Mouse (Mus musculus): ENCODE results near the gene Cbx7. TPM values are rescaled to one million over a fixed set of nuclear protein-coding genes. Genes with fewer than 3 reads are reported as not detected.
A peak's percentile ranks its signal among the peaks of the same experiment; 100 is the strongest.

The Cbx7 gene
- total RNA-seq, 1 experiment = 171 TPM

- peak overlapping the region; percentile 85 for H3K9ac ChIP-seq (ENCODE audit: insufficient read depth, low read depth, low read length, poor library complexity, severe bottlenecking)
- in situ Hi-C loops (cut with MboI; ENCODE audit: low sequenced_read_pairs in 2 of 2, unreplicated experiment in 2 of 2) = no loop called here
Measured at GRCm38 (mm10) chr15:79970491-79970890, 428 bp downstream of the Cbx7 start.

GRCm38 (mm10) chr15:79967346-79967745 is 3.6 kb downstream of the Cbx7 start:
- peaks cover 35% of the 10 kb centered on the region for H3K36me3 ChIP-seq (ENCODE audit: control insufficient read depth, insufficient read depth, low read length, poor library complexity, severe bottlenecking)
- H3K9me3 ChIP-seq (ENCODE audit: control insufficient read depth, insufficient read depth, low read depth, low read length) = no peaks in the 10 kb centered on the region
- H3K27ac ChIP-seq (ENCODE audit: insufficient read depth, low read depth, low read length, poor library complexity, severe bottlenecking) = no peak overlapping the region
- in situ Hi-C loops (cut with MboI; ENCODE audit: low sequenced_read_pairs in 2 of 2, unreplicated experiment in 2 of 2) = no loop called here
- no peak for TF ChIP-seq HCFC1 (IDR thresholded peaks at IDR 0.05; ENCODE audit: borderline replicate concordance, insufficient read depth, low read length)
- TF ChIP-seq ZC3H11A (IDR thresholded peaks at IDR 0.05; ENCODE audit: borderline replicate concordance, low read depth, low read length) = no peak
- no peak for TF ChIP-seq ZNF384 (IDR thresholded peaks at IDR 0.05; ENCODE audit: low read depth, low read length)
- TF ChIP-seq CHD2 (IDR thresholded peaks at IDR 0.05; ENCODE audit: low read depth, low read length) = no peak
- no peak for TF ChIP-seq MAFK (IDR thresholded peaks at IDR 0.05; ENCODE audit: insufficient read depth, low read depth, low read length)
- H3K4me3 ChIP-seq (ENCODE audit: insufficient read depth in 1 of 2, low read depth in 1 of 2, low read length in 2 of 2, poor library complexity in 1 of 2, severe bottlenecking in 1 of 2) = no peak overlapping the region
- DNase-seq (ENCODE audit: low read depth, low spot score) = no peak
- H3K4me1 ChIP-seq (ENCODE audit: control insufficient read depth in 2 of 2, insufficient read depth in 2 of 2, low read length in 2 of 2, poor library complexity in 1 of 2) = peaks cover 0 to 18% of the 10 kb centered on the region in 2 experiments; a peak in 3 of 4 replicates
- no peak overlapping the region for H3K9ac ChIP-seq (ENCODE audit: insufficient read depth, low read depth, low read length, poor library complexity, severe bottlenecking)

More at GRCm38 (mm10) chr15:79970491-79970890, 428 bp downstream of the Cbx7 start:
- H3K4me3 ChIP-seq (ENCODE audit: insufficient read depth in 1 of 2, low read depth in 1 of 2, low read length in 2 of 2, poor library complexity in 1 of 2, severe bottlenecking in 1 of 2) = peak overlapping the region; percentile 80 to 97
- peaks cover 30% of the 10 kb centered on the region for H3K36me3 ChIP-seq (ENCODE audit: control insufficient read depth, insufficient read depth, low read length, poor library complexity, severe bottlenecking)
- no peak for DNase-seq (ENCODE audit: low read depth, low spot score)
- peak overlapping the region; percentile 89 for H3K27ac ChIP-seq (ENCODE audit: insufficient read depth, low read depth, low read length, poor library complexity, severe bottlenecking)
- TF ChIP-seq CHD2 (IDR thresholded peaks at IDR 0.05; ENCODE audit: low read depth, low read length) = no peak
- no peak for TF ChIP-seq ZC3H11A (IDR thresholded peaks at IDR 0.05; ENCODE audit: borderline replicate concordance, low read depth, low read length)
- no peak for TF ChIP-seq ZNF384 (IDR thresholded peaks at IDR 0.05; ENCODE audit: low read depth, low read length)
- no peak for TF ChIP-seq HCFC1 (IDR thresholded peaks at IDR 0.05; ENCODE audit: borderline replicate concordance, insufficient read depth, low read length)
- no peak for TF ChIP-seq MAFK (IDR thresholded peaks at IDR 0.05; ENCODE audit: insufficient read depth, low read depth, low read length)
- H3K9me3 ChIP-seq (ENCODE audit: control insufficient read depth, insufficient read depth, low read depth, low read length) = no peaks in the 10 kb centered on the region
- H3K4me1 ChIP-seq (ENCODE audit: control insufficient read depth in 2 of 2, insufficient read depth in 2 of 2, low read length in 2 of 2, poor library complexity in 1 of 2) = peaks cover 0 to 14% of the 10 kb centered on the region in 2 experiments; a peak in 3 of 4 replicates

- DNase-seq (ENCODE audit: low read depth, low spot score) = no peak
- Histone ChIP-seq H3K4me1 (ENCODE audit: control insufficient read depth in 2 of 2, insufficient read depth in 2 of 2, low read length in 2 of 2, poor library complexity in 1 of 2) (peaks cover 2 to 32% of the 10 kb centered on the region in 2 experiments; a peak in 3 of 4 replicates), H3K36me3 (ENCODE audit: control insufficient read depth, insufficient read depth, low read length, poor library complexity, severe bottlenecking) (peaks cover 36% of the 10 kb centered on the region), H3K27ac (ENCODE audit: insufficient read depth, low read depth, low read length, poor library complexity, severe bottlenecking) (peak overlapping the region; percentile 11; the same call in 1 of the 2 replicates), H3K4me3 (ENCODE audit: insufficient read depth in 1 of 2, low read depth in 1 of 2, low read length in 2 of 2, poor library complexity in 1 of 2, severe bottlenecking in 1 of 2) (no peak overlapping the region), H3K9ac (ENCODE audit: insufficient read depth, low read depth, low read length, poor library complexity, severe bottlenecking) (no peak overlapping the region), H3K9me3 (ENCODE audit: control insufficient read depth, insufficient read depth, low read depth, low read length) (no peaks in the 10 kb centered on the region)
- no peak for TF ChIP-seq MAFK (IDR thresholded peaks at IDR 0.05; ENCODE audit: insufficient read depth, low read depth, low read length)
- no peak for TF ChIP-seq CHD2 (IDR thresholded peaks at IDR 0.05; ENCODE audit: low read depth, low read length)
- TF ChIP-seq HCFC1 (IDR thresholded peaks at IDR 0.05; ENCODE audit: borderline replicate concordance, insufficient read depth, low read length) = no peak
- no peak for TF ChIP-seq ZNF384 (IDR thresholded peaks at IDR 0.05; ENCODE audit: low read depth, low read length)
- in situ Hi-C loops (cut with MboI; ENCODE audit: low sequenced_read_pairs in 2 of 2, unreplicated experiment in 2 of 2) = no loop called here
Measured at GRCm38 (mm10) chr15:79964376-79964775, 6.5 kb downstream of the Cbx7 start.

GRCm38 (mm10) chr15:79962661-79963060 is 8.3 kb downstream of the Cbx7 start:
- in situ Hi-C loops (cut with MboI; ENCODE audit: low sequenced_read_pairs in 2 of 2, unreplicated experiment in 2 of 2) = no loop called here
- H3K9ac ChIP-seq (ENCODE audit: insufficient read depth, low read depth, low read length, poor library complexity, severe bottlenecking) = peak overlapping the region; percentile 7; the same call in 1 of the 2 replicates
- peaks cover 2 to 24% of the 10 kb centered on the region in 2 experiments; a peak in 3 of 4 replicates for H3K4me1 ChIP-seq (ENCODE audit: control insufficient read depth in 2 of 2, insufficient read depth in 2 of 2, low read length in 2 of 2, poor library complexity in 1 of 2)
- H3K9me3 ChIP-seq (ENCODE audit: control insufficient read depth, insufficient read depth, low read depth, low read length) = no peaks in the 10 kb centered on the region
- H3K4me3 ChIP-seq (ENCODE audit: insufficient read depth in 1 of 2, low read depth in 1 of 2, low read length in 2 of 2, poor library complexity in 1 of 2, severe bottlenecking in 1 of 2) = peak overlapping the region; percentile 15 to 23; a peak in 3 of 4 replicates
- peaks cover 33% of the 10 kb centered on the region for H3K36me3 ChIP-seq (ENCODE audit: control insufficient read depth, insufficient read depth, low read length, poor library complexity, severe bottlenecking)
- TF ChIP-seq ZNF384 (IDR thresholded peaks at IDR 0.05; ENCODE audit: low read depth, low read length) (no peak), HCFC1 (IDR thresholded peaks at IDR 0.05; ENCODE audit: borderline replicate concordance, insufficient read depth, low read length) (no peak), MAFK (IDR thresholded peaks at IDR 0.05; ENCODE audit: insufficient read depth, low read depth, low read length) (no peak), CHD2 (IDR thresholded peaks at IDR 0.05; ENCODE audit: low read depth, low read length) (no peak), ZC3H11A (IDR thresholded peaks at IDR 0.05; ENCODE audit: borderline replicate concordance, low read depth, low read length) (no peak)
- no peak for DNase-seq (ENCODE audit: low read depth, low spot score)
- peak overlapping the region; percentile 9; the same call in 1 of the 2 replicates for H3K27ac ChIP-seq (ENCODE audit: insufficient read depth, low read depth, low read length, poor library complexity, severe bottlenecking)
